Mouse (Mus musculus) urinary bladder, postnatal 4 days (tissue): ENCODE measurements around the gene Dtl.

Source experiments
- DNase-seq, 2 experiments: peaks; one replicate each; pipeline ENCODE4 v3.0.0; 2021 to 2022; ENCODE audit warnings: low spot score in 2 of 2

Gene Dtl

DNA sequence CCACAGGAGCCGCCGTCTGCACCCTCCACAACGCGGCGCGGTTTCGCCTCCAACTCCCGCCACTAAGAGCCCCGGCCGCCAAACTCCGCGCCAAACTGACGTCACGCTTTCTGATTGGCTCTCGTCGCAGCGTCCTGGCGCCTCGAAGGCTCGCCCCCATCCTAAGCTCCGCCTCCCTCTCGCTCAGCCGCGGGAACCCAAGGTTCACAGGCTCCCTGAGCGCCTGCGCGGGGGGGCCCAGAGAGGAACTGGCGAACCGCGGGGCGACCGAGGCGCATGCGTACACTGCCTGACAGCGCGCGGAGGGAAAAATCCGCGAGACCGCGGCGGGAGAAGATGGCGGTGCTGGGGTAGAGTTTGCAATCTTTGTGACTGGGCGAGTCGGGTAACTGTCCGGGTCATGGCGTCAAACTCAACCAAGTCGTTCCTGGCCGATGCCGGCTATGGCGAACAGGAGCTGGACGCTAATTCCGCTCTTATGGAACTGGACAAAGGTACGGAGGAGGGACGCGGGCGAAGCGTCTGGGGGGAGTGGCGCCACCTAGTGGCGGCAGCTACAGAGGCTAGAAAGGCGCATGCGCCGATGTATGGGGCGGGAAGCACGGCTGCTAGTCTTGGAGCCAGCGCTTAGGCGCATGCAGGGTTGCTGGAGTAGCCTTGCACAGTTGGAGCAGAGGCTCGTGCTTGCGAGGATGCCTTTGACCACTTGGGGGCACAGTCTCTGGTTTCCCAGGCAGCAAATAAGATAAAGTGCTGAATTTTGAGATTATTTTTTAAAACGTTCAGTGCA, at the start of gene Dtl, which contains the start of gene Ints7:
Gene Dtl (minus strand): TSS at position 87 of the 790 bp plus-strand sequence.
Gene Ints7 (plus strand): TSS at position 179 of the 790 bp plus-strand sequence.
- peak; percentile 100 for DNase-seq

GRCm38 (mm10) chr1:191625026-191625425, 49.7 kb upstream of the Dtl start:
- no peak for DNase-seq

GRCm38 (mm10) chr1:191624492-191624891, 49.1 kb upstream of the Dtl start:
- DNase-seq, result no peak

DNA sequence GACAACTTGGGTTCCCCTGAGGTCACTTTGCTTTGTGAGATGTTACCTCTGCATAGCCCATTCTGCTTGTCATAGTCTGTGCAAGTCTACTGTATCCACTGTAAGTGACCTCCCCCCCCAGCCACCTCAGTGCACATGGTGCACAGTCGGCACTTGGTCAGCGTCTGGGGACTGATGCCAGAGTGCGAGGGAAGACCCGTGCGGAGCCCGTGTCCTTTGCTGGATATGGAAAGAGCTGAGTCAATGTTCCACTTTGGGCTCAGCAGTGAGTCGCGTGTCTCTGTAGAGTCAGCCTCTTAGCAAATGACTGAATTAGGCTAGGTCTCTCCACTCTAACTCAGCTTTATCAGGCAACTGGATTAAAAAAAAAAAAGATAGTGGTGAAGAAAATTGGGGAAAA, 47.5 kb upstream of the Dtl start:
- no peak for DNase-seq

DNA sequence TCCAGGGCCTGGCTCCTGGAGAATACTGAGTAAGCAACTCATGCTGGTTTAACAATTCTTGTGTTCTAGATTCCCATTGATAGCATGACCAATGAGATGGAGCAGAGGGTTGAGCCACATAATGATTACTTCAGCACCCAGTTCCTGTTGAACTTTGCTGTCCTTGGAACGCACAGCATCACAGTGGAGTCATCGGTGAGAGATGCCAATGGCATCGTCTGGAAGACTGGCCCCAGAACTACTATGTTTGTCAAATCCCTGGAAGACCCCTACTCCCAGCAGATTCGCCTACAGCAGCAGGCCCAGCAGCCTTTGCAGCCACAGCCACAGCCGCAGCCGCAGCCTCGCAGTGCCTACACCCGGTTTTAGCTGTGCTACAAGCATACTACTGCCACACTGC, 45.8 kb upstream of the Dtl start:
- no peak for DNase-seq

DNA sequence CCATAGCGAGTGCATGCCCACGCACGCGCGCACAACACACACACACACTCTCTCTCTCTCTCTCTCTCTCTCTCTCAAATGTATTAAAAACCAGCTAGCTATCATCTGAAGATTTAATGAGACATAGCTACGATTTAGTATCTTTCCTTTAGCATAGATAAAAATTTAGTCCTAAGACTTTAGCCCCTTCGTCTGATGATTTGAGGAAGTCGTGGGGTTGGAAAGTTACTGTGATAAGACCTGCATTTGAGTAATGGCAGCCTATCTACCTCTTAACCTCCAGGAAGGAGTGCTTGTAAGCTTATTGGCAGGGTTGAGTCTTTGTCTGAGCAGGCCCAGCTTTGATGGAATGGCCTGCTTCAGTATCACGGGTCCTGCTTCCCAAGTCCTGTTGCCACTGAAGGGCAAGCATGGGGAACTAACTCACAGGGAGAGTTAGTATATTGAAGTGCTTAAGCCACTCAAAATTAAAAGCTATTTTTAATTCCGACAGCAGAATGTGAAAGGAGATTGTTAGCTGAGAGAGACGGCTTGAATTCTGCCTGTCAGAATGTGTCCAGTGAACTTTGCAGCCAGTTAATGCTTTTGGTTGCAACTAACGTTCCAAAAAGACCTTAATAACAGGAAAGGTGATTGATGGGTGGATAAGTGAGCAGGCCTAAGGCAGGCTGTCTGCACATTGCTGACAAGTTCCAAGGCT, 42.9 kb upstream of the Dtl start:
- DNase-seq, result no peak

DNA sequence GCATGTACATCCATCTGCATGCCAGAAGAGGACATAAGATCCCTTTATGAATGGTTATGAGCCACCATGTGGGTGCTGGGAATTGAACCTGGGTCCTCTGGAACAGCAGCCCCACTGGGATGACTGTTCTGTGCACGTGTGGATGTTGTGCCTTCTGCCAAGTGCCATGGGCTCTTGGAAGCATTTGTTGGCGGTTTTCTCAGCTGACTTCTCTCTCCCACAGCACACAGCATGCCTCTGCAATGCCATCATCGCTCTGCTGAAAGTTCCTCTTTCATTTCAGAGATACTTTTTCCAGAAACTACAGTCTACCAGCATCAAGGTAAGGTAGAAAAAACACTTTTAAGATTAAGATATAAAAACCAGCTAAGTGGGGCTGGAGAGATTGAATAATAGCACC, 42.2 kb upstream of the Dtl start:
- no peak for DNase-seq

GRCm38 (mm10) chr1:191616245-191616644, 40.9 kb upstream of the Dtl start:
- DNase-seq, result no peak

DNA sequence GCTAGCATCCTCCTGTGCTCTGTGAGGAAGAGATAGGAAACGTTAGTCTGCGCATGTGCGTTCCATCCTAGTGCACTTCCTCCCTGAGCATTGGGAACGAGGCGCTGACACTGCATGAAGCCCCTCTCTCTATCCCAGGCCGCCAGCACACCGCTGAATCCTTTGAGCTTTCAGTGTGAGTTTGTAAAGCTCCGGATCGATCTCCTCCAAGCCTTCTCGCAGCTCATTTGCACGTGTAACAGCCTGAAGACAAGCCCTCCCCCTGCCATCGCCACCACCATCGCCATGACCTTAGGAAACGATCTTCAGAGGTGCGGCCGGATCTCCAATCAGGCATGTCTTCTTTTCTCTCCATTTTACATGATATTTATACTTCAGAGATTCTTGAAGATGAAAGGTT, 37.5 kb upstream of the Dtl start:
- no peak for DNase-seq

GRCm38 (mm10) chr1:191611686-191612085, 36.3 kb upstream of the Dtl start:
- DNase-seq, result no peak

DNA sequence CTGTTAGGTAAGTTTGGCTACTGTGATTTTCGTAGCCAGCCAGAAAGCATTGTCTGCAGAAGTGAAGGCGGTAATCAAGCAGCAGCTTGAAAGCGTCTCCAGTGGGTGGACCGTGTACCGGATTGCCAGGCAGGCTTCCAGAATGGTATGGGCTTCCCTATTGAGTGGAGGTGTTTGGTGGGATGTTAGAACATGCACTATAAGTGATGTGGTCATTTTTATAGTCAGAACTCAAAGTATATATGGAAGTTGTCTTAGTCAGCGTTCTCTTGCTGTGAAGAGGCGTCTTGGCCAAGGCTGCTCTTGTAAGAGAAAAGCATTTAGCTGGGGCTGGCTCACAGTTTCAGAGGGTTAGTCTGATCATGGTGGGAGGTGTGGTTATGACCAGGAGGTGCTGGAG, 35.0 kb upstream of the Dtl start:
- DNase-seq, result no peak

DNA sequence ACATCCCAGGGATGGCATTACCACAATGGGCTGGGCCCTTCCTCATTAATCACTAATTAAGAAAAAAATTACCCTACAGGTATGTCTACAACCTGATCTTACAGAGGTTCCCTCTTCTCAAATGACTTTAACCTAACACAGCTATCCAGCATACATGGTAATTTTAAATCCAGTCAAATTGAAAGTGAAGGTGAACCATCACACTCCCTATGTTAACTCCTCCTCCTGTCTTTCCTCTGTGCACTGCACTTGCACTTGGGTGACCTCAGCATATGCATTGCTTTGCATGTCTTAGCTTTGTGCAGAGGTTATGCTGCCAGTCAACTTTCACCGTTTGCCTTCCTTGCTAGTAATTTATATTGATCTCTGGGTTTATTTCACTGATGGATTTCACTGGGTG, 34.2 kb upstream of the Dtl start:
- DNase-seq, result no peak

DNA sequence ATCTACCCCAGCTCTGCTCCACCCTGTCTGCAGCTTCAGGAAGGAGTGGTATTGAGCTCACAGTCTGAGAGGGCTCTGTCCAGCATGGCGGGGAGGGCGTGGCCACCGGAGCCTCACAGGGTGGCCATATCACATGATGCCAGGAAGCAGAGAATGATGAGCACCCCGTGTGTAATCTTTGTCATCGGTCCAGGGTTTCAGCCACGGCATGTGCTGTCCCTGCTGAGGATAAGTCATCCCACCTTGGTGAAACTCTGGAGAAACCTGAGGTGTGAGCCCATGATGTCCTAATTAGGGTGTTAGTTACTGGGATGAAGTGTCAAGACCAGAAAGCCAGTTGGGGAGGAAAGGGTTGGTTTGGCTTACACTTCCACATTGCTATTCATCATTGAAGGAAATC, 33.7 kb upstream of the Dtl start:
- no peak for DNase-seq

GRCm38 (mm10) chr1:191604690-191605089, 29.3 kb upstream of the Dtl start:
- DNase-seq, result no peak

- DNase-seq, result no peak
These were observed 23.9 kb upstream of the Dtl start for GRCm38 (mm10) chr1:191599210-191599609.

DNA sequence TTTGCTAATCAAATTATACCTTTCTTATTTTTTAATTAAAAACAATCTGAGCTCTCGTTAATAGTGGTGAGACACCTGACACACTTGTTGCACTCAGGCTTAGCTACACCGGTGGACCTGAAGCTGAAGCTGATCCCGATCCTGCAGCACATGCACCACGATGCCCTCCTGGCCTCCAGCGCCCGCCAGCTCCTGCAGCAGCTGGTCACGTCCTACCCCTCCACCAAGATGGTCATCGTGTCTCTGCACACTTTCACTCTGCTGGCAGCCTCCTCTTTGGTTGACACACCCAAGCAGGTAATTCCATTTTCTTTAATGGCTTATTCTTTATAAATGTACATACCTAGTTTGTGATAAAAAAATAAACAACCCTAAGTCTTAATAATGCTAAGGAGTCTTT, 20.7 kb upstream of the Dtl start:
- DNase-seq, result no peak

DNA sequence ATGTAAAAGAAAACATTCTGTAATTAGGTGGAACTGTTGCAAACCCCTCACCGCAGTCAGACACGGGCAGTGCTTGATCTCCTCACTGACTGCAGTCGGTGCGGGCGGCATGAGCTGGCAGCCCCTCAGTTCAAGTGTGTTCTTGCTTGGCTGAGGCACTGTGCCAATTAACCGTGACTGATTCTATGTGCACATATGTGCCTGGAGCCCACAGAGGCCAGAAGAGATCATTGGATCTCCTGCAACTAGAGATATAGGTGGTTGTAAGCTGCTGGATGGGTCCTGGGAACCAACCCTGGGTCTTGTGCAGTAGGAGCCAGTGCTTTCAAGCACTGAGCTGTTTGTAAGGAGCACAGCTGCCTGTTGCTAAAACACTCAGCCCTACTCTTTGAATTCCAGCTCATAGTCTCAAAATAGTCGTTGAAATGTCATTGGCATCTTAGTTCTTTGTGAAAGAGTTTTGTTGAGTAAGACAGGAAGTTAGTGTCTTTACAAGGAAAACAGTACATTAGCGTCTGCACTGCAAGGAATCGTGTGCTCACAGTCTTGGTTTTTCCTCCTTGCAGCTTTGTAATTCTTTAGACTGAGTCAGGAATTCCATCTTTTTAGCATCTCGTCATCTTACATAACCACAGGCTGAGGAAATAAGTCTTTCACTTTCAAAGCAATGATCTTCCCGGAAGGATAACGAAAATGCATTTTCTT, 16.8 kb upstream of the Dtl start:
- DNase-seq, result no peak

DNA sequence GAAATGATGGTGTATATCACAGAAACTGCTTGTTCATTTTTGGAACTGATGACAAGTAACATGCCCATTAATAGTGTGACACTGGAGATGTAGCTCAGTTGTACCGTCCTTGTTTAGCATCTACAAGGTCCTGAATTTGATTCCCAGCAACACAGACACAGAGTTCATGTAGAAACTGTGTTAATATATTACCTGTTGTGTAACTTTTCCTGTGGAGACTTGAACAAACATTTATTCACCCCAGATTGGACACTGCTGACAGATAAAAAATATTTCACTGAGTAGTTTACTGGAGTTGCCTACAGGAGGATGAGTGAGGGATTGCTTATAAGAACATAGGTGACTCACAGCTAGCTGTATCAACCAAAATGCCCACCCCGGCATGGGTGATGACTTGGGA, 13.4 kb upstream of the Dtl start:
- no peak for DNase-seq

- no peak for DNase-seq
These were observed 11.7 kb upstream of the Dtl start for GRCm38 (mm10) chr1:191587062-191587461.

DNA sequence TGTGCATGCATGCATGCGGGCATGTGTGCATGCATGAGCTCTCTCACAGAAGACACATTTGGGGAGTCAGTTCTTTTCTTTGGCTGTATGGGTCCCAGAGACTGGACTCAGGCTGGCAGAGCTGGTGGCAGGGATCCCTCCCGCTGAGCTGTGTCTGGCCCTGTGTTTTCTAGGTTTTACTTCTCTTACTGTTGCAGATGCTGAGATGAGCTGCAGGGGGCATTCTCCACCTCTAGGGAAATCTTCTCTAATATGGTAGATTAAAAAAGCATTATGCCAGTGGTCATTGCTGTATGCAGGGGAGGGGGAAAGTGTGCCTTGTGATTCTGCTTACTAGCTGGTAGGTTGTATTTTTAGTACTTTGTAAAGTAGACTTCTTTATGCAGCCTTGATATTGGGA, 10.4 kb upstream of the Dtl start:
- no peak for DNase-seq

GRCm38 (mm10) chr1:191584483-191584882, 9.1 kb upstream of the Dtl start:
- no peak for DNase-seq

GRCm38 (mm10) chr1:191583836-191584235, 8.5 kb upstream of the Dtl start:
- no peak for DNase-seq

DNA sequence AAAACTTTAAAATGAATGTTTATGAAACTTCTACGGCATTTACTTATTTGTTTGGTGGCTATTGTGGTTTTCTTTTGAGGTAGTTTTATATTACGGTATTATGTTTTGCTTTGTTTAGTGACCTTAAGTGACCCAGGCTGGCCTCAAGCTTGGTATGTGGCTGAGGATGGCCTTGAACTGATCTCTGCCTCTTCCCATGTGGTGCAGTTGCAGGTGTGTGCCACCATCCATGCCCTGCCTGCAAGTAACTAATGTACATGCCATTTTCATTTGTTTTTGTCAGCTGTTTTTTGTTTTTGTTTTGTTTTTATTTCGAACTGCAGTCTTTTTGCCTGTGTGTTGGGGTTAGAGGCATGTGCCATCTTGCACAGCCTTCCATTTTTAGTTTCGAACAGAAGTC, 6.3 kb upstream of the Dtl start:
- DNase-seq, result no peak
